Mouse (Mus musculus) embryonic facial prominence, embryonic 12.5 days (tissue): ENCODE measurements around the gene Secisbp2l. TPM values are rescaled to one million over a fixed set of nuclear protein-coding genes. Genes with fewer than 3 reads are reported as not detected.
A peak's percentile ranks its signal among the peaks of the same experiment; 100 is the strongest.

Source experiments
- ATAC-seq: fragments of 200-750 bp; cut with Nextera tagmentation; 2 replicates; pipeline ENCODE4 v1.8.0; 2017; ENCODE audit not compliant: insufficient number of reproducible peaks, insufficient read depth, low FRiP score, low TSS enrichment
- H3K27ac ChIP-seq: fragments of 300-500 bp; sonication (generic); 2 replicates; pipeline ENCODE4 v1.5.1; 2016; ENCODE audit warnings: mild to moderate bottlenecking
- H3K27me3 ChIP-seq: fragments of 300-500 bp; sonication (generic); 2 replicates; pipeline ENCODE4 v1.6.1; 2016; ENCODE audit warnings: mild to moderate bottlenecking, moderate library complexity
- H3K36me3 ChIP-seq: fragments of 300-500 bp; sonication (generic); 2 replicates; pipeline ENCODE4 v1.6.1; 2016; ENCODE audit warnings: mild to moderate bottlenecking
- H3K4me1 ChIP-seq: fragments of 300-500 bp; sonication (generic); 2 replicates; pipeline ENCODE4 v1.6.1; 2016
- H3K4me2 ChIP-seq: fragments of 300-500 bp; sonication (generic); replicated peaks from 2 replicates; pipeline ENCODE4 v1.6.1; 2016; ENCODE audit warnings: mild to moderate bottlenecking, moderate library complexity
- H3K4me3 ChIP-seq: fragments of 300-500 bp; sonication (generic); 2 replicates; pipeline ENCODE4 v1.5.1; 2016; ENCODE audit warnings: mild to moderate bottlenecking
- H3K9ac ChIP-seq: fragments of 300-500 bp; sonication (generic); 2 replicates; pipeline ENCODE4 v1.6.1; 2016; ENCODE audit warnings: mild to moderate bottlenecking, moderate library complexity
- H3K9me3 ChIP-seq: fragments of 300-500 bp; sonication (generic); 2 replicates; pipeline ENCODE4 v1.6.1; 2016; ENCODE audit warnings: mild to moderate bottlenecking, moderate library complexity
- WGBS: fragments of 180-500 bp; shearing (Covaris S2); methylation state at CpG from one replicate; pipeline ENCODE4 v1.1.7; 2016; 5-methylcytosine and 5-hydroxymethylcytosine counted together
- polyA plus RNA-seq: library from polyadenylated mRNA; unstranded; fragments of >200 nt; fragmentation: Nextera tagmentation; extraction: Ambion mirVana; gene quantifications from 2 replicates; pipeline ENCODE4 v1.2.1, GENCODE M21; 2016

Gene Secisbp2l
- polyA plus RNA-seq, 1 experiment from 2014 or later, result 22.8 TPM

- 4% methylated on average over 44 of the region's 44 CpGs for WGBS
- H3K27me3 ChIP-seq, result no peaks in the 10 kb centered on the region
- peaks cover 20% of the 10 kb centered on the region for H3K4me1 ChIP-seq
- peak overlapping the region; percentile 84 for H3K9ac ChIP-seq
- no peak for ATAC-seq
- H3K36me3 ChIP-seq, result no peaks in the 10 kb centered on the region
- peak overlapping the region; percentile 88 for H3K4me3 ChIP-seq
- H3K27ac ChIP-seq, result peak overlapping the region; percentile 87
- H3K4me2 ChIP-seq, result peak overlapping the region; percentile 54
- H3K9me3 ChIP-seq, result no peaks in the 10 kb centered on the region
Observed at GRCm38 (mm10) chr2:125781978-125782718, 522 bp downstream of the Secisbp2l start.

- Histone ChIP-seq H3K27me3 (no peaks in the 10 kb centered on the region), H3K36me3 (no peaks in the 10 kb centered on the region), H3K27ac (no peak overlapping the region), H3K4me3 (peak overlapping the region; percentile 88; the same call in 1 of the 2 replicates), H3K4me2 (peak overlapping the region; percentile 54), H3K9ac (peak overlapping the region; percentile 84; the same call in 1 of the 2 replicates), H3K9me3 (no peaks in the 10 kb centered on the region), H3K4me1 (peaks cover 20% of the 10 kb centered on the region)
- WGBS, result 73% methylated on average over 2 of the region's 2 CpGs
- ATAC-seq, result no peak
Observed at GRCm38 (mm10) chr2:125781006-125781405, 1.7 kb downstream of the Secisbp2l start.

- Histone ChIP-seq H3K9ac (no peak overlapping the region), H3K4me2 (no peak overlapping the region), H3K27ac (no peak overlapping the region), H3K9me3 (no peaks in the 10 kb centered on the region), H3K36me3 (peaks cover 10% of the 10 kb centered on the region), H3K4me1 (peaks cover 20% of the 10 kb centered on the region), H3K27me3 (no peaks in the 10 kb centered on the region), H3K4me3 (no peak overlapping the region)
- WGBS, result 88% methylated on average over 12 of the region's 12 CpGs
- no peak for ATAC-seq
Observed at GRCm38 (mm10) chr2:125778380-125778779, 4.3 kb downstream of the Secisbp2l start.

DNA sequence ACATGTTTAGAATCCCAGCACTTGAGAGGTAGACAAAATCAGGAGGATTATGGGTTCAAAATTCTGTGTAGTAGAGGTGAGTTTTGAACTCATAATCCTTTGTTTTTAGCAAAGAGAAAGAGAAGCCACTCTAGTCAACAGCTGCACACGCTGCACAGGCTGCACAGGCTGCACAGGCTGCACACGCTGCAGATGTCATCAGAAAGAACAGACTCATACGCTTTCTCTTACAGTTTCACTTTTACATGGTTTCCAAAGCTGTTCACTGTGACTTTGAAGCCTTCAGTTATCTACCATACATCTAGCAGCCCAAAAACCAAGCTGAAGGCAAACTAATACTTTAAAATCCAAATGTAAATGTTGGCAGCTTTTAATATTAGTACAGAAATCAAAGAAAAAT is 5.7 kb downstream of the Secisbp2l start:
- Histone ChIP-seq H3K4me2 (no peak overlapping the region), H3K27me3 (no peaks in the 10 kb centered on the region), H3K9me3 (no peaks in the 10 kb centered on the region), H3K9ac (no peak overlapping the region), H3K4me1 (peaks cover 17% of the 10 kb centered on the region), H3K36me3 (peaks cover 15% of the 10 kb centered on the region), H3K4me3 (no peak overlapping the region), H3K27ac (no peak overlapping the region)
- 96% methylated on average over 3 of the region's 3 CpGs for WGBS
- ATAC-seq, result no peak

DNA sequence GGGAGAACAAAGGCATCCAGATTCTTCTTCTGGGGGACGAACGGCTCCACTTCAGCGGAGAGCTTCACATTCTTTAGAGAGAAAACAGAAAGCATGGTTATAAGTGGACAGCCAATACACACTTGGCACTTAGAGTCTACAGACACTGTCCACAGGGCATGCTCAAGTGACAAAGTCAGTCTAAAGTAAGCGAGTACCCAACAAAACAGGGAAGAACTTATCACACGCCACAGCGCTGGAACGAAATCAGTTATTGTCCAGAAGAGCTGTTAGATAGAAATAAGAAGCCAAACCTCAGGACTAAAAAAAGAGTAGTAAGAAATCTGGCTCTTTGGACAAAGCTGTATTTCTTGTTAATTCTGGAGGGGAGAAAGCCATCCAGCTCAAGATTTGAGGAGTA is 7.0 kb downstream of the Secisbp2l start:
- no peaks in the 10 kb centered on the region for H3K27me3 ChIP-seq
- H3K4me1 ChIP-seq, result peaks cover 5% of the 10 kb centered on the region
- 93% methylated on average over 7 of the region's 7 CpGs for WGBS
- no peak overlapping the region for H3K9ac ChIP-seq
- no peak overlapping the region for H3K4me3 ChIP-seq
- no peak overlapping the region for H3K4me2 ChIP-seq
- peaks cover 22% of the 10 kb centered on the region for H3K36me3 ChIP-seq
- no peak overlapping the region for H3K27ac ChIP-seq
- ATAC-seq, result no peak
- H3K9me3 ChIP-seq, result no peaks in the 10 kb centered on the region

DNA sequence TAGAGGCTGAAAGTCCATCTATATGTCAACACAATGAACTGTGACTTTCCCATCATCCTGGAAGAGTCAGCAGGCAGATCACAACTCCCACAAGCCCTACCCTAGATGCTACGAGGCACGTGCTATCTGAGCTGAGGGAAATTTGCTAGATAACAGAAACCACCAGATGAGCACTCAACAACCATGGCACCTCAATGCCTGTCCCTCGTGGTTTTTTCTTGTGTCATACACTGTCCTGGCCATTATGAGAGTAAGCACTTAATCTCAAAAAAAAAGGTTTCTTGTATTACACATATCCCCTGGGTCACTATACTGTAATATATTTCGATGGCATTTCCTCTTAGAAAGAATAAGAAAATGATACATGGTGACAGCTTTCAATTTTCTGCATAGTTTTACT is 7.8 kb downstream of the Secisbp2l start:
- H3K36me3 ChIP-seq, result peaks cover 30% of the 10 kb centered on the region
- H3K4me3 ChIP-seq, result no peak overlapping the region
- no peaks in the 10 kb centered on the region for H3K4me1 ChIP-seq
- H3K4me2 ChIP-seq, result no peak overlapping the region
- no peak for ATAC-seq
- WGBS, result 88% methylated on average over 4 of the region's 4 CpGs
- H3K27me3 ChIP-seq, result no peaks in the 10 kb centered on the region
- H3K9ac ChIP-seq, result no peak overlapping the region
- no peak overlapping the region for H3K27ac ChIP-seq
- H3K9me3 ChIP-seq, result no peaks in the 10 kb centered on the region

GRCm38 (mm10) chr2:125765029-125765428 is 17.6 kb downstream of the Secisbp2l start:
- H3K9ac ChIP-seq, result no peak overlapping the region
- H3K4me2 ChIP-seq, result no peak overlapping the region
- H3K4me3 ChIP-seq, result no peak overlapping the region
- 82% methylated on average over 3 of the region's 3 CpGs for WGBS
- H3K9me3 ChIP-seq, result no peaks in the 10 kb centered on the region
- H3K27ac ChIP-seq, result no peak overlapping the region
- H3K4me1 ChIP-seq, result no peaks in the 10 kb centered on the region
- H3K36me3 ChIP-seq, result peaks cover 76% of the 10 kb centered on the region
- no peak for ATAC-seq
- no peaks in the 10 kb centered on the region for H3K27me3 ChIP-seq

DNA sequence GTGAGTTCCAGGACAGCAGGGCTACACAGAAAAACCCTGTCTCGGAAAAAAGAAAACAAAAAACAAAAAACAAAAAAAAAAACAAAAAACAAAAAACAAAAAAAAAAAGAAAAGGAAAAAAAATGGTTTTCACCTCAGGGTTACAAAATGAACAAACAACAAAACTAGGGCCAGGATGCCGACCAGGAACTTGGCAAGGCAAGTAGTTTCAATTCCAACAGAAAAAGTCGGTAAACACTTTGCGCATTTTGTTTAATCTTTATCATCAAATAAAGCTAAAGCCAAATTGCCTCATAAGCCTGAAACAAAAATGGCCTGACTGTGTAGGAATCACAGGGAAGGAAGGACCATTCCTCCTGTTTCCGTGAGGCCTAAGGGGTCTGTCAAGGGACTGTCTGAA is 18.1 kb downstream of the Secisbp2l start:
- ATAC-seq, result no peak
- Histone ChIP-seq H3K4me1 (no peaks in the 10 kb centered on the region), H3K4me3 (no peak overlapping the region), H3K9me3 (no peaks in the 10 kb centered on the region), H3K27ac (no peak overlapping the region), H3K4me2 (no peak overlapping the region), H3K9ac (no peak overlapping the region), H3K27me3 (no peaks in the 10 kb centered on the region), H3K36me3 (peaks cover 77% of the 10 kb centered on the region)
- 93% methylated on average over 5 of the region's 5 CpGs for WGBS

GRCm38 (mm10) chr2:125749330-125749729 is 33.3 kb downstream of the Secisbp2l start:
- Histone ChIP-seq H3K4me1 (0 out of 2 replicates have a peak, but pooled peaks cover 3% of the 10 kb centered on the region), H3K9me3 (no peaks in the 10 kb centered on the region), H3K36me3 (peaks cover 74% of the 10 kb centered on the region), H3K4me3 (no peak overlapping the region), H3K27ac (no peak overlapping the region), H3K27me3 (no peaks in the 10 kb centered on the region), H3K4me2 (no peak overlapping the region), H3K9ac (no peak overlapping the region)
- WGBS, result 89% methylated on average over 2 of the region's 2 CpGs
- no peak for ATAC-seq

DNA sequence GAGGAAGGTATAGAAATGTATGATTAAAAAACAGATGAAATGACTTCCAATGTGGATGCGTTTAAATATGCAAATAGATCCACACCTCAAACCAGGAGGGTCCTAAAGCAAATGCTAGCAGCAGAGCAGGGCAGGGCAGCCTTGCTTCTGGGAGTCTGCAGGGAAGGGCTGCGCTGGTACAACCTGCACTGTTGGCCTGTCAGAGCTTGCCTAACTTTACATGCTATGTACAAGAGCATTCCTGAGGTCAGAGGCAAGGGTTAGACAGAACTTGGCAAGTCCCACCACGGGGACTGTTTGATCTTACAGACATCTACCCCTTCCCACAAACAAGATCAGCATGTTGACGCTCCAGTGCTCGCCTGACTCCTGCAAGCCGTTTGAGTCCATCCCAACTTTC is 43.3 kb downstream of the Secisbp2l start:
- ATAC-seq, result no peak
- Histone ChIP-seq H3K4me1 (peaks cover 5% of the 10 kb centered on the region; the same call in 1 of the 2 replicates), H3K4me2 (no peak overlapping the region), H3K4me3 (no peak overlapping the region), H3K9ac (no peak overlapping the region), H3K36me3 (peaks cover 43% of the 10 kb centered on the region), H3K27ac (no peak overlapping the region), H3K9me3 (no peaks in the 10 kb centered on the region), H3K27me3 (no peaks in the 10 kb centered on the region)
- 82% methylated on average over 6 of the region's 6 CpGs for WGBS

- no peak overlapping the region for H3K27ac ChIP-seq
- no peak overlapping the region for H3K4me3 ChIP-seq
- peaks cover 37% of the 10 kb centered on the region for H3K36me3 ChIP-seq
- no peak overlapping the region for H3K9ac ChIP-seq
- peaks cover 8% of the 10 kb centered on the region; the same call in 1 of the 2 replicates for H3K4me1 ChIP-seq
- no peak for ATAC-seq
- H3K4me2 ChIP-seq, result no peak overlapping the region
- WGBS, result 79% methylated on average over 5 of the region's 5 CpGs
- H3K9me3 ChIP-seq, result no peaks in the 10 kb centered on the region
- no peaks in the 10 kb centered on the region for H3K27me3 ChIP-seq
Observed at GRCm38 (mm10) chr2:125738718-125739117, 44.0 kb downstream of the Secisbp2l start.

DNA sequence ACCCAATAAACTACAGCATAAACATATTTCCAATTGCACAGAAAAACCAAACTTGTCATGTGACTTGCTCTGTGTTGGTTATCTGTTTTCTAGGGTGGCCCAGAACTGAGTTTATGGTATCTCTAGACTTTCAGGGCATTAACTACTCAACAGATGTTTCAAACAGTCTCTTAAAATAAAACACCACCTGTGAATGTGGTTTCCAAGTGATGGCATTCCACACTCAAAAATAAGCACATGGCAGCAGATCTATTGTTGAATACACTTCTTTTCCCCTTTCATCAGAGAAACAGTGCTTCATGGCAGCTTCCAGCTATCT is 46.7 kb downstream of the Secisbp2l start:
- Histone ChIP-seq H3K27me3 (no peaks in the 10 kb centered on the region), H3K9me3 (no peaks in the 10 kb centered on the region), H3K27ac (no peak overlapping the region), H3K4me1 (peaks cover 22% of the 10 kb centered on the region), H3K9ac (no peak overlapping the region), H3K4me3 (no peak overlapping the region), H3K36me3 (peaks cover 20% of the 10 kb centered on the region), H3K4me2 (no peak overlapping the region)
- no peak for ATAC-seq
